17 mouse cellular contexts compared by ENCODE assay signal in the genomic region with DNA sequence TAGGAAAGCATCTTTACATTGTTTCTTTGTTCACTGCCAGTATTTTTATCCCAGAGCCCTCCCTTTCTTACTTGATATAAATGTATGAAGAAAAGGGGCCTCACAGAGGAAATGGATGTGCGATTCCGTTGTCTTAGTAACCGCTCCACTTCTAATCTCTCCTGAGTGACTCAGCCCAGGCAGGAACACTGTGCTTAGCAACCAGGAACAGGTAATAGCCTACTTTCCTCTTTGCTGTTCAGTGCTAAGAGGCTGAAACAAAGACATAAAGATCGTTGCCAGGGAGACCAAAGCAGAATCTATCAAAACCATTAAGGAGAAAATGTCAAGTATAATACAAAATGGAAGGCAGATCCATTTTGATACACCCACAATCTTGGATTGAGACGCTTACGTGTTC. TPM values are rescaled to one million over a fixed set of nuclear protein-coding genes. Genes with fewer than 3 reads are reported as not detected.
DNase-seq lines count a peak whose midpoint lies in the region; ATAC-seq and TF ChIP-seq lines count a peak whose summit lies in the region.
"Had no signal": no experiment of that assay in that cellular context is flagged by ENCODE, and none has a peak within 500 bp of the region (broad histone marks: within the 10 kb centered on the region; RNA-seq: fewer than 3 reads in every experiment).

No protein-coding gene starts in this region.

- H3K36me3 ChIP-seq in forebrain, embryonic 16.5 days (ENCODE audit: control insufficient read depth, insufficient read depth): no peaks in the 10 kb centered on the region
- no peaks in the 10 kb centered on the region for H3K36me3 ChIP-seq in midbrain, postnatal 0 days (ENCODE audit: insufficient read depth, low read length)
- H3K36me3 ChIP-seq: liver, embryonic 15.5 days had no signal

- TF ChIP-seq POLR2A in brain, embryonic 14.5 days (IDR thresholded peaks at IDR 0.05; ENCODE audit: borderline replicate concordance, extremely low read depth, insufficient read depth, insufficient read length, poor library complexity, severe bottlenecking): no peak

- H3K4me2 ChIP-seq in forebrain, embryonic 16.5 days (ENCODE audit: low read length): no peak overlapping the region
- no peak overlapping the region for H3K4me2 ChIP-seq in midbrain, postnatal 0 days (ENCODE audit: low read depth, low read length, poor library complexity, severe bottlenecking)
- H3K4me2 ChIP-seq: embryonic facial prominence, embryonic 13.5 days; limb, embryonic 13.5 days; liver, embryonic 15.5 days had no signal

- no peak overlapping the region for H3K9ac ChIP-seq in forebrain, embryonic 16.5 days (replicated peaks; ENCODE audit: low read depth, low read length)
- H3K9ac ChIP-seq in midbrain, postnatal 0 days (replicated peaks; ENCODE audit: low read length, poor library complexity, severe bottlenecking): no peak overlapping the region
- H3K9ac ChIP-seq: embryonic facial prominence, embryonic 13.5 days; limb, embryonic 13.5 days; liver, embryonic 15.5 days had no signal

- H3K27me3 ChIP-seq in forebrain, embryonic 16.5 days (replicated peaks; ENCODE audit: control insufficient read depth, insufficient read depth, low read length): no peaks in the 10 kb centered on the region
- H3K27me3 ChIP-seq in midbrain, postnatal 0 days (ENCODE audit: insufficient read depth, low read length): no peaks in the 10 kb centered on the region
- H3K27me3 ChIP-seq: embryonic facial prominence, embryonic 13.5 days; limb, embryonic 13.5 days; liver, embryonic 15.5 days had no signal

- peak overlapping the region; percentile 32; the same call in 1 of the 2 replicates for H3K27ac ChIP-seq in left cerebral cortex, adult 2 months
- no peak overlapping the region for H3K27ac ChIP-seq in forebrain, embryonic 16.5 days (ENCODE audit: low read length)
- peak overlapping the region; percentile 65 for H3K27ac ChIP-seq in midbrain, postnatal 0 days (ENCODE audit: low read depth, low read length)
- H3K27ac ChIP-seq: embryonic facial prominence, embryonic 13.5 days; kidney, postnatal 0 days; limb, embryonic 13.5 days; liver, embryonic 15.5 days had no signal

- intact Hi-C loops in left cerebral cortex, adult 2 months (cut with DNase I): no loop called here
- intact Hi-C loops in left cerebral cortex, postnatal 36 days (cut with DNase I): no loop called here

- no peak overlapping the region for H3K4me3 ChIP-seq in left cerebral cortex, adult 2 months
- no peak overlapping the region for H3K4me3 ChIP-seq in forebrain, embryonic 16.5 days (replicated peaks; ENCODE audit: low read length)
- H3K4me3 ChIP-seq in midbrain, postnatal 0 days (ENCODE audit: low read depth, low read length): no peak overlapping the region
- H3K4me3 ChIP-seq: embryonic facial prominence, embryonic 13.5 days; limb, embryonic 13.5 days; liver, embryonic 15.5 days had no signal

- WGBS in forebrain, embryonic 16.5 days: 58% methylated on average over 6 of the region's 6 CpGs
- WGBS in midbrain, postnatal 0 days: 55% methylated on average over 6 of the region's 6 CpGs

- TF ChIP-seq CTCF in left cerebral cortex, adult 2 months (IDR thresholded peaks at IDR 0.05): no peak
- no peak for TF ChIP-seq CTCF in brain, embryonic 14.5 days (IDR thresholded peaks at IDR 0.05; ENCODE audit: borderline replicate concordance, extremely low read depth, insufficient read depth, insufficient read length)
- TF ChIP-seq CTCF in midbrain, postnatal 0 days (IDR thresholded peaks at IDR 0.05): no peak

- peak; percentile 90 for ATAC-seq in forebrain, embryonic 16.5 days
- peak; percentile 84 for ATAC-seq in midbrain, postnatal 0 days (ENCODE audit: low FRiP score)
- ATAC-seq: intestine, embryonic 16.5 days had no signal

- peak in 1 of 2 experiments; percentile 26 for DNase-seq in left cerebral cortex, adult 2 months (ENCODE audit: extremely low spot score in 1 of 2, low spot score in 2 of 2)
- no peak for DNase-seq in left cerebral cortex, postnatal 36 days (ENCODE audit: low spot score in 2 of 2)
- peak; percentile 80 for DNase-seq in brain, embryonic 14.5 days (ENCODE audit: low read depth)
- DNase-seq in midbrain, postnatal 0 days (ENCODE audit: low spot score): peak; percentile 42
- no peak for DNase-seq in testis, postnatal 14 days (ENCODE audit: low spot score)
- no peak for DNase-seq in kidney, adult 8-10 months
- DNase-seq: adrenal gland, adult 2 months; cerebellum, adult 18-20 months; gastrocnemius, postnatal 14 days; lung, postnatal 10 days had no signal

- H3K4me1 ChIP-seq in forebrain, embryonic 16.5 days (replicated peaks; ENCODE audit: control insufficient read depth, insufficient read depth, low read length): no peaks in the 10 kb centered on the region
- no peaks in the 10 kb centered on the region for H3K4me1 ChIP-seq in midbrain, postnatal 0 days (ENCODE audit: insufficient read depth, low read length)
- H3K4me1 ChIP-seq: embryonic facial prominence, embryonic 13.5 days; limb, embryonic 13.5 days had no signal

- no peaks in the 10 kb centered on the region for H3K9me3 ChIP-seq in forebrain, embryonic 16.5 days (ENCODE audit: control insufficient read depth, low read length)
- H3K9me3 ChIP-seq in midbrain, postnatal 0 days (ENCODE audit: low read length): no peaks in the 10 kb centered on the region
- H3K9me3 ChIP-seq: embryonic facial prominence, embryonic 13.5 days; G1E; limb, embryonic 13.5 days; liver, embryonic 15.5 days had no signal

RNA-seq across cellular contexts. Expression of gene Alas2, which starts 38.5 kb away (rescaled TPM):
- 1 to 10 TPM; 4.7 to 5.4 TPM for total RNA-seq in left cerebral cortex, adult 2 months (2021)
- 1 to 10 TPM; 5.2 to 6.5 TPM for total RNA-seq in left cerebral cortex, postnatal 36 days (2021)
- polyA plus RNA-seq in brain, embryonic 14.5 days (2012; rRNA removed): 12.0 and 22.9 TPM in 2 replicates
- 39.4 and 51.5 TPM in 2 replicates for polyA plus RNA-seq in forebrain, embryonic 16.5 days (2015; fragmentation: Nextera tagmentation; extraction: Ambion mirVana)
- total RNA-seq in midbrain, postnatal 0 days (2014; rRNA removed): 8.1 and 23.0 TPM in 2 replicates
- 7.3 and 7.8 TPM in 2 replicates for polyA plus RNA-seq in midbrain, postnatal 0 days (2015; fragmentation: Nextera tagmentation; extraction: Ambion mirVana)

RNA-seq across cellular contexts. Expression of gene Tmem29, which starts 49.7 kb away (rescaled TPM):
- total RNA-seq in left cerebral cortex, adult 2 months (2021): 10 to 100 TPM; 36.5 to 38.9 TPM
- total RNA-seq in left cerebral cortex, postnatal 36 days (2021): 10 to 100 TPM; 35.6 to 45.2 TPM
- 57.9 and 59.9 TPM in 2 replicates for polyA plus RNA-seq in brain, embryonic 14.5 days (2012; rRNA removed)
- polyA plus RNA-seq in forebrain, embryonic 16.5 days (2015; fragmentation: Nextera tagmentation; extraction: Ambion mirVana): 51.9 and 54.2 TPM in 2 replicates
- 53.8 and 67.6 TPM in 2 replicates for total RNA-seq in midbrain, postnatal 0 days (2014; rRNA removed)
- 85.0 and 97.7 TPM in 2 replicates for polyA plus RNA-seq in midbrain, postnatal 0 days (2015; fragmentation: Nextera tagmentation; extraction: Ambion mirVana)

Comparison
In these comparisons a context has a peak if more than half of its experiments do, and no peak if none do; other contexts are left out.
1. DNase-seq: peak in brain, embryonic 14.5 days (single experiment) and midbrain, postnatal 0 days (single experiment); none in left cerebral cortex, postnatal 36 days (0 of 2), testis, postnatal 14 days (single experiment) and kidney, adult 8-10 months (0 of 2).